In the genomic region with DNA sequence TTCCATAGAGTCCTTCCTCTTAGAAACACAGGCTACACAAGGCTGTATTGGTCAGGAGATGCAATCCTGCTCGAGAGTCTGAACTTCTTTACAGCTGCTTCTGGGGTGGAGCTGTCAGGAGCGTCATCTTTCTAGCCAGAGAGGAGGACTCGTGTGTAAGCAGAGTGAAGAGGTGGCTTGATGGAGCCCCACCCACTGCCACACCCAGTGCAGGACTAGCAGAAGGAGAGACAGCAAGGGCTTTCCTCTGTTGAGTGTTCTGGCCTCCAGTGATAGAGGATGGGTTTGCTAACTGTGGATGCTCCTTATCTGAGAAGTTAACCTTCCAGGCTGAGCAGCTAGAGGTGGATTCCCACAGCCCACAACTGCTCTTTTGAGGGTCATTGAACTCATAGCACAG, we compare ENCODE assay signal across 14 mouse cellular contexts.
DNase-seq lines count a peak whose midpoint lies in the region; ATAC-seq and TF ChIP-seq lines count a peak whose summit lies in the region.
"Had no signal": no experiment of that assay in that cellular context is flagged by ENCODE, and none has a peak within 500 bp of the region (broad histone marks: within the 10 kb centered on the region; RNA-seq: fewer than 3 reads in every experiment).

No protein-coding gene starts in this region.

- peak overlapping the region; percentile 72 for H3K27ac ChIP-seq in liver, postnatal 0 days (ENCODE audit: low read depth)
- H3K27ac ChIP-seq: embryonic facial prominence, embryonic 15.5 days; gastrocnemius, adult 2 months had no signal

- no peak for TF ChIP-seq CTCF in liver, postnatal 0 days (IDR thresholded peaks at IDR 0.05; ENCODE audit: low read depth)

- peaks cover 16% of the 10 kb centered on the region for H3K4me1 ChIP-seq in liver, postnatal 0 days (ENCODE audit: insufficient read depth)

- TF ChIP-seq EP300 in liver, postnatal 0 days (IDR thresholded peaks at IDR 0.05; ENCODE audit: low read depth), result peak; percentile 81

- WGBS in liver, postnatal 0 days (ENCODE audit: insufficient replicate concordance), result 33% methylated on average over 3 of the region's 3 CpGs

- no peaks in the 10 kb centered on the region for H3K9me3 ChIP-seq in liver, postnatal 0 days (ENCODE audit: low read length)
- H3K9me3 ChIP-seq: embryonic facial prominence, embryonic 15.5 days had no signal

- peak; percentile 94 for ATAC-seq in erythroid progenitor cell, adult 5-6 weeks (replicated peaks; ENCODE audit: low FRiP score, poor library complexity, severe bottlenecking)
- peak; percentile 100 for ATAC-seq in liver, postnatal 0 days

- peak overlapping the region; percentile 43 for H3K4me2 ChIP-seq in liver, postnatal 0 days (ENCODE audit: low read depth, low read length)
- H3K4me2 ChIP-seq: embryonic facial prominence, embryonic 15.5 days had no signal

- no peaks in the 10 kb centered on the region for H3K36me3 ChIP-seq in liver, postnatal 0 days (replicated peaks; ENCODE audit: insufficient read depth, low read length)
- H3K36me3 ChIP-seq: embryonic facial prominence, embryonic 15.5 days had no signal

- no peak overlapping the region; the same call in 1 of the 2 replicates for H3K9ac ChIP-seq in liver, postnatal 0 days (replicated peaks)
- H3K9ac ChIP-seq: embryonic facial prominence, embryonic 15.5 days had no signal

- DNase-seq in CD4-positive helper T cell, adult 2 months (ENCODE audit: low read depth, low spot score), result peak; percentile 32
- peak; percentile 31 for DNase-seq in ES-CJ7 (ENCODE audit: low read depth, low spot score)
- DNase-seq in liver, postnatal 0 days, result peak; percentile 81
- no peak for DNase-seq in right cerebral cortex, adult 2 months (ENCODE audit: low spot score in 2 of 2)
- DNase-seq in right cerebral cortex, postnatal 25 days, result no peak
- no peak for DNase-seq in T-cell, adult 2 months (ENCODE audit: low spot score)
- DNase-seq in cerebellum, adult 9-10 months, result no peak
- DNase-seq: adrenal gland, adult 8-10 months; cerebellum, adult 9-11 months; gastrocnemius, adult 2 months; layer of hippocampus, postnatal 36 days; thymus, adult 2 months had no signal

- no peaks in the 10 kb centered on the region for H3K27me3 ChIP-seq in liver, postnatal 0 days (ENCODE audit: insufficient read depth, low read length)
- H3K27me3 ChIP-seq: embryonic facial prominence, embryonic 15.5 days had no signal

- no peak overlapping the region for H3K4me3 ChIP-seq in liver, postnatal 0 days (ENCODE audit: low read depth, low read length)
- H3K4me3 ChIP-seq: embryonic facial prominence, embryonic 15.5 days; gastrocnemius, adult 2 months had no signal

Comparison
In these comparisons a context has a peak if more than half of its experiments do, and no peak if none do; other contexts are left out.
1. DNase-seq: peak in CD4-positive helper T cell, adult 2 months (single experiment), ES-CJ7 (single experiment) and liver, postnatal 0 days (single experiment); none in right cerebral cortex, adult 2 months (0 of 2), right cerebral cortex, postnatal 25 days (single experiment), T-cell, adult 2 months (single experiment) and cerebellum, adult 9-10 months (single experiment).